Mouse (Mus musculus): ENCODE results near the gene Cmya5. TPM values are rescaled to one million over a fixed set of nuclear protein-coding genes. Genes with fewer than 3 reads are reported as not detected.
A peak's percentile ranks its signal among the peaks of the same experiment; 100 is the strongest.

Cmya5 gene
- polyA plus RNA-seq, 1 experiment from 2014 or later: 0.39 TPM

- H3K4me3 ChIP-seq (ENCODE audit: low read depth, low read length): no peak overlapping the region
- H3K27me3 ChIP-seq (ENCODE audit: control insufficient read depth, insufficient read depth, low read length): no peaks in the 10 kb centered on the region
- no peak overlapping the region for H3K4me2 ChIP-seq (ENCODE audit: low read depth, low read length)
- 93% methylated on average over 3 of the region's 3 CpGs for whole genome bisulfite sequencing
- no peak overlapping the region for H3K9ac ChIP-seq (replicated peaks; ENCODE audit: low read depth, low read length)
- no peak overlapping the region for H3K27ac ChIP-seq (ENCODE audit: low read depth, low read length)
- H3K36me3 ChIP-seq (ENCODE audit: control insufficient read depth, insufficient read depth, low read length): no peaks in the 10 kb centered on the region
- H3K4me1 ChIP-seq (ENCODE audit: control insufficient read depth, insufficient read depth, low read length): no peaks in the 10 kb centered on the region
- H3K9me3 ChIP-seq (ENCODE audit: control insufficient read depth, low read length): no peaks in the 10 kb centered on the region
- ATAC-seq (ENCODE audit: low read depth): no peak
These were observed 13.8 kb downstream of the Cmya5 start for GRCm38 (mm10) chr13:93130674-93131073.

- WGBS: 50% methylated on average over 5 of the region's 5 CpGs
- Histone ChIP-seq H3K36me3 (ENCODE audit: control insufficient read depth, insufficient read depth, low read length) (no peaks in the 10 kb centered on the region), H3K27ac (ENCODE audit: low read depth, low read length) (no peak overlapping the region)
These were observed 15.6 kb downstream of the Cmya5 start for GRCm38 (mm10) chr13:93128961-93129360.

GRCm38 (mm10) chr13:93128111-93128860 lies 16.2 kb downstream of the Cmya5 start:
- no peak overlapping the region for H3K9ac ChIP-seq (replicated peaks; ENCODE audit: low read depth, low read length)
- H3K4me1 ChIP-seq (ENCODE audit: control insufficient read depth, insufficient read depth, low read length): no peaks in the 10 kb centered on the region
- no peak overlapping the region for H3K4me3 ChIP-seq (ENCODE audit: low read depth, low read length)
- H3K4me2 ChIP-seq (ENCODE audit: low read depth, low read length): no peak overlapping the region
- peak; percentile 31; the same call in 1 of the 2 replicates for ATAC-seq (ENCODE audit: low read depth)
- H3K27me3 ChIP-seq (ENCODE audit: control insufficient read depth, insufficient read depth, low read length): no peaks in the 10 kb centered on the region
- no peaks in the 10 kb centered on the region for H3K36me3 ChIP-seq (ENCODE audit: control insufficient read depth, insufficient read depth, low read length)
- WGBS: 72% methylated on average over 8 of the region's 8 CpGs
- H3K9me3 ChIP-seq (ENCODE audit: control insufficient read depth, low read length): no peaks in the 10 kb centered on the region
- H3K27ac ChIP-seq (ENCODE audit: low read depth, low read length): no peak overlapping the region

More at GRCm38 (mm10) chr13:93128961-93129360, 15.6 kb downstream of the Cmya5 start:
- H3K4me3 ChIP-seq (ENCODE audit: low read depth, low read length): no peak overlapping the region
- ATAC-seq (ENCODE audit: low read depth): peak; percentile 44; the same call in 1 of the 2 replicates
- H3K9me3 ChIP-seq (ENCODE audit: control insufficient read depth, low read length): no peaks in the 10 kb centered on the region
- H3K27me3 ChIP-seq (ENCODE audit: control insufficient read depth, insufficient read depth, low read length): no peaks in the 10 kb centered on the region
- no peaks in the 10 kb centered on the region for H3K4me1 ChIP-seq (ENCODE audit: control insufficient read depth, insufficient read depth, low read length)
- H3K4me2 ChIP-seq (ENCODE audit: low read depth, low read length): no peak overlapping the region
- H3K9ac ChIP-seq (replicated peaks; ENCODE audit: low read depth, low read length): no peak overlapping the region

- 94% methylated on average over 9 of the region's 9 CpGs for WGBS
- Histone ChIP-seq H3K27me3 (ENCODE audit: control insufficient read depth, insufficient read depth, low read length) (no peaks in the 10 kb centered on the region), H3K4me1 (ENCODE audit: control insufficient read depth, insufficient read depth, low read length) (no peaks in the 10 kb centered on the region), H3K36me3 (ENCODE audit: control insufficient read depth, insufficient read depth, low read length) (no peaks in the 10 kb centered on the region), H3K9me3 (ENCODE audit: control insufficient read depth, low read length) (no peaks in the 10 kb centered on the region), H3K9ac (replicated peaks; ENCODE audit: low read depth, low read length) (no peak overlapping the region), H3K4me2 (ENCODE audit: low read depth, low read length) (no peak overlapping the region), H3K27ac (ENCODE audit: low read depth, low read length) (no peak overlapping the region), H3K4me3 (ENCODE audit: low read depth, low read length) (no peak overlapping the region)
- no peak for ATAC-seq (ENCODE audit: low read depth)
These were observed 22.2 kb downstream of the Cmya5 start for GRCm38 (mm10) chr13:93122321-93122720.

- WGBS: 27% methylated on average over 7 of the region's 7 CpGs
These were observed 27.3 kb downstream of the Cmya5 start for GRCm38 (mm10) chr13:93117241-93117640.

GRCm38 (mm10) chr13:93102340-93103090 lies 42.0 kb downstream of the Cmya5 start:
- WGBS: 66% methylated on average over 4 of the region's 4 CpGs
- no peaks in the 10 kb centered on the region for H3K36me3 ChIP-seq (ENCODE audit: control insufficient read depth, insufficient read depth, low read length)

More at GRCm38 (mm10) chr13:93117241-93117640, 27.3 kb downstream of the Cmya5 start:
- no peak overlapping the region for H3K4me3 ChIP-seq (ENCODE audit: low read depth, low read length)
- H3K4me2 ChIP-seq (ENCODE audit: low read depth, low read length): no peak overlapping the region
- no peaks in the 10 kb centered on the region for H3K36me3 ChIP-seq (ENCODE audit: control insufficient read depth, insufficient read depth, low read length)
- no peak for ATAC-seq (ENCODE audit: low read depth)
- H3K27me3 ChIP-seq (ENCODE audit: control insufficient read depth, insufficient read depth, low read length): no peaks in the 10 kb centered on the region
- H3K9me3 ChIP-seq (ENCODE audit: control insufficient read depth, low read length): no peaks in the 10 kb centered on the region
- no peak overlapping the region for H3K27ac ChIP-seq (ENCODE audit: low read depth, low read length)
- H3K4me1 ChIP-seq (ENCODE audit: control insufficient read depth, insufficient read depth, low read length): no peaks in the 10 kb centered on the region
- H3K9ac ChIP-seq (replicated peaks; ENCODE audit: low read depth, low read length): no peak overlapping the region

GRCm38 (mm10) chr13:93098596-93098995 lies 45.9 kb downstream of the Cmya5 start:
- no peak for ATAC-seq (ENCODE audit: low read depth)
- WGBS: 74% methylated on average over 3 of the region's 3 CpGs
- no peak overlapping the region for H3K9ac ChIP-seq (replicated peaks; ENCODE audit: low read depth, low read length)

More at GRCm38 (mm10) chr13:93102340-93103090, 42.0 kb downstream of the Cmya5 start:
- Histone ChIP-seq H3K4me3 (ENCODE audit: low read depth, low read length) (no peak overlapping the region), H3K9me3 (ENCODE audit: control insufficient read depth, low read length) (no peaks in the 10 kb centered on the region), H3K4me1 (ENCODE audit: control insufficient read depth, insufficient read depth, low read length) (no peaks in the 10 kb centered on the region), H3K4me2 (ENCODE audit: low read depth, low read length) (no peak overlapping the region), H3K27me3 (ENCODE audit: control insufficient read depth, insufficient read depth, low read length) (no peaks in the 10 kb centered on the region), H3K27ac (ENCODE audit: low read depth, low read length) (no peak overlapping the region), H3K9ac (replicated peaks; ENCODE audit: low read depth, low read length) (no peak overlapping the region)
- no peak for ATAC-seq (ENCODE audit: low read depth)

GRCm38 (mm10) chr13:93096643-93097042 lies 47.9 kb downstream of the Cmya5 start:
- WGBS: 94% methylated on average over 6 of the region's 6 CpGs
- Histone ChIP-seq H3K9ac (replicated peaks; ENCODE audit: low read depth, low read length) (no peak overlapping the region), H3K27ac (ENCODE audit: low read depth, low read length) (no peak overlapping the region), H3K36me3 (ENCODE audit: control insufficient read depth, insufficient read depth, low read length) (no peaks in the 10 kb centered on the region), H3K9me3 (ENCODE audit: control insufficient read depth, low read length) (no peaks in the 10 kb centered on the region), H3K4me3 (ENCODE audit: low read depth, low read length) (no peak overlapping the region), H3K4me2 (ENCODE audit: low read depth, low read length) (no peak overlapping the region), H3K27me3 (ENCODE audit: control insufficient read depth, insufficient read depth, low read length) (no peaks in the 10 kb centered on the region), H3K4me1 (ENCODE audit: control insufficient read depth, insufficient read depth, low read length) (no peaks in the 10 kb centered on the region)
- ATAC-seq (ENCODE audit: low read depth): no peak

More at GRCm38 (mm10) chr13:93098596-93098995, 45.9 kb downstream of the Cmya5 start:
- Histone ChIP-seq H3K27ac (ENCODE audit: low read depth, low read length) (no peak overlapping the region), H3K4me2 (ENCODE audit: low read depth, low read length) (no peak overlapping the region), H3K4me3 (ENCODE audit: low read depth, low read length) (no peak overlapping the region), H3K36me3 (ENCODE audit: control insufficient read depth, insufficient read depth, low read length) (no peaks in the 10 kb centered on the region), H3K9me3 (ENCODE audit: control insufficient read depth, low read length) (no peaks in the 10 kb centered on the region), H3K27me3 (ENCODE audit: control insufficient read depth, insufficient read depth, low read length) (no peaks in the 10 kb centered on the region), H3K4me1 (ENCODE audit: control insufficient read depth, insufficient read depth, low read length) (no peaks in the 10 kb centered on the region)
